Mouse (Mus musculus) liver, embryonic 11.5 days (tissue): ENCODE data around the gene Spg11. TPM values are rescaled to one million over a fixed set of nuclear protein-coding genes. Genes with fewer than 3 reads are reported as not detected.
A peak's percentile ranks its signal among the peaks of the same experiment; 100 is the strongest.

Source experiments
- ATAC-seq: fragments of 200-750 bp; cut with Nextera tagmentation; replicated peaks from 2 replicates; pipeline ENCODE4 v1.8.0; 2017; ENCODE audit warnings: moderate number of reproducible peaks, mild to moderate bottlenecking, moderate TSS enrichment, moderate library complexity; ENCODE audit not compliant: low FRiP score
- DNase-seq: peaks from one replicate; pipeline ENCODE4 v3.0.0-alpha.2; 2017; ENCODE audit warnings: low spot score
- H3K27ac ChIP-seq: fragments of 300-500 bp; sonication (generic); 2 replicates; pipeline ENCODE4 v1.5.1; 2014; ENCODE audit warnings: mild to moderate bottlenecking, low read depth, low read length, control low read depth
- H3K27me3 ChIP-seq: fragments of 300-500 bp; sonication (generic); replicated peaks from 2 replicates; pipeline ENCODE4 v1.6.1; 2014; ENCODE audit warnings: low read length, mixed read lengths; ENCODE audit not compliant: control insufficient read depth, insufficient read depth
- H3K36me3 ChIP-seq: fragments of 300-500 bp; sonication (generic); 2 replicates; pipeline ENCODE4 v1.6.1; 2014; ENCODE audit warnings: mild to moderate bottlenecking, low read length, moderate library complexity, mixed read lengths; ENCODE audit not compliant: control insufficient read depth, insufficient read depth
- H3K4me1 ChIP-seq: fragments of 300-500 bp; sonication (generic); replicated peaks from 2 replicates; pipeline ENCODE4 v1.6.1; 2014; ENCODE audit warnings: low read length, mixed read lengths; ENCODE audit not compliant: control insufficient read depth, insufficient read depth
- H3K4me2 ChIP-seq: fragments of 300-500 bp; sonication (generic); 2 replicates; pipeline ENCODE4 v1.6.1; 2014; ENCODE audit warnings: mild to moderate bottlenecking, control low read depth, moderate library complexity
- H3K4me3 ChIP-seq: fragments of 300-500 bp; sonication (generic); 2 replicates; pipeline ENCODE4 v1.5.1; 2014; ENCODE audit warnings: low read depth, low read length, control low read depth
- H3K9ac ChIP-seq: fragments of 300-500 bp; sonication (generic); 2 replicates; pipeline ENCODE4 v1.6.1; 2014; ENCODE audit warnings: low read depth, low read length, control low read depth
- H3K9me3 ChIP-seq: fragments of 300-500 bp; sonication (generic); 2 replicates; pipeline ENCODE4 v1.6.1; 2016; ENCODE audit warnings: low read length, inconsistent platforms, mixed read lengths; ENCODE audit not compliant: control insufficient read depth
- WGBS: fragments of 180-500 bp; shearing (Covaris S2); extraction: QIAGEN DNeasy Blood & Tissue Kit; methylation state at CpG from one replicate; pipeline ENCODE4 v1.1.7; 2014; 5-methylcytosine and 5-hydroxymethylcytosine counted together
- polyA plus RNA-seq: library from polyadenylated mRNA; unstranded; fragments of >200 nt; fragmentation: Nextera tagmentation; extraction: Ambion mirVana; gene quantifications from 2 replicates; pipeline ENCODE4 v1.2.1, GENCODE M21; 2014

Gene Spg11
- polyA plus RNA-seq: 9.3 and 9.8 TPM in 2 replicates

- DNase-seq (peak; percentile 95), ATAC-seq (peak; percentile 98)
- Histone ChIP-seq H3K27me3 (no peaks in the 10 kb centered on the region), H3K27ac (peak within 1 kb of the TSS; percentile 78), H3K4me1 (peaks cover 5% of the 10 kb centered on the region), H3K9ac (peak within 1 kb of the TSS; percentile 97), H3K4me3 (peak within 1 kb of the TSS; percentile 95), H3K4me2 (peak within 1 kb of the TSS; percentile 76), H3K9me3 (no peaks in the 10 kb centered on the region), H3K36me3 (peaks cover 3% of the 10 kb centered on the region; the same call in 1 of the 2 replicates)
- under 1% methylated on average over 47 of the region's 47 CpGs for WGBS
These were observed at the start of gene Spg11 for GRCm38 (mm10) chr2:122117961-122118958. Spg11 (minus strand) TSS chr2:122118386.

- Histone ChIP-seq H3K27me3 (no peaks in the 10 kb centered on the region), H3K4me1 (no peaks in the 10 kb centered on the region), H3K36me3 (no peaks in the 10 kb centered on the region), H3K4me2 (no peak overlapping the region), H3K9me3 (no peaks in the 10 kb centered on the region), H3K27ac (no peak overlapping the region), H3K4me3 (no peak overlapping the region), H3K9ac (no peak overlapping the region)
- WGBS: 79% methylated on average over 11 of the region's 11 CpGs
- DNase-seq (no peak), ATAC-seq (no peak)
These were observed 46.1 kb upstream of the Spg11 start for GRCm38 (mm10) chr2:122164293-122164692.

GRCm38 (mm10) chr2:122163430-122164195 is 45.4 kb upstream of the Spg11 start:
- Histone ChIP-seq H3K36me3 (no peaks in the 10 kb centered on the region), H3K4me1 (no peaks in the 10 kb centered on the region), H3K27me3 (no peaks in the 10 kb centered on the region), H3K9ac (no peak overlapping the region), H3K27ac (no peak overlapping the region), H3K4me3 (no peak overlapping the region), H3K4me2 (no peak overlapping the region), H3K9me3 (no peaks in the 10 kb centered on the region)
- no peak for DNase-seq
- ATAC-seq: no peak
- 72% methylated on average over 13 of the region's 13 CpGs for WGBS

- Histone ChIP-seq H3K27me3 (no peaks in the 10 kb centered on the region), H3K27ac (no peak overlapping the region), H3K9ac (no peak overlapping the region), H3K9me3 (no peaks in the 10 kb centered on the region), H3K4me2 (no peak overlapping the region), H3K4me1 (no peaks in the 10 kb centered on the region), H3K4me3 (no peak overlapping the region), H3K36me3 (no peaks in the 10 kb centered on the region)
- DNase-seq: no peak
- 59% methylated on average over 2 of the region's 2 CpGs for WGBS
- ATAC-seq: no peak
These were observed 44.3 kb upstream of the Spg11 start for GRCm38 (mm10) chr2:122162529-122162928.

GRCm38 (mm10) chr2:122161542-122161941 is 43.4 kb upstream of the Spg11 start:
- DNase-seq (no peak), ATAC-seq (no peak)
- H3K4me1 ChIP-seq: no peaks in the 10 kb centered on the region
- H3K27ac ChIP-seq: no peak overlapping the region
- no peak overlapping the region for H3K4me2 ChIP-seq
- no peak overlapping the region for H3K9ac ChIP-seq
- no peak overlapping the region for H3K4me3 ChIP-seq
- 48% methylated on average over 4 of the region's 4 CpGs for WGBS
- no peaks in the 10 kb centered on the region for H3K27me3 ChIP-seq
- no peaks in the 10 kb centered on the region for H3K36me3 ChIP-seq
- no peaks in the 10 kb centered on the region for H3K9me3 ChIP-seq

- H3K4me1 ChIP-seq: no peaks in the 10 kb centered on the region
- no peak within 1 kb of the TSS for H3K4me3 ChIP-seq
- DNase-seq (peak; percentile 66), ATAC-seq (peak; percentile 66)
- no peak within 1 kb of the TSS for H3K27ac ChIP-seq
- no peaks in the 10 kb centered on the region for H3K36me3 ChIP-seq
- H3K9ac ChIP-seq: no peak within 1 kb of the TSS
- 42% methylated on average over 2 of the region's 2 CpGs for WGBS
- H3K27me3 ChIP-seq: no peaks in the 10 kb centered on the region
- H3K4me2 ChIP-seq: no peak within 1 kb of the TSS
- no peaks in the 10 kb centered on the region for H3K9me3 ChIP-seq
These were observed 42.5 kb upstream of the Spg11 start, which contains the start of gene Trim69 for GRCm38 (mm10) chr2:122160680-122161079. Trim69 (plus strand) TSS chr2:122160700.

GRCm38 (mm10) chr2:122159667-122160066 is 41.5 kb upstream of the Spg11 start:
- H3K4me2 ChIP-seq: no peak overlapping the region

GRCm38 (mm10) chr2:122158362-122158802 is 40.2 kb upstream of the Spg11 start:
- DNase-seq (no peak), ATAC-seq (no peak)
- Histone ChIP-seq H3K36me3 (no peaks in the 10 kb centered on the region), H3K4me3 (no peak overlapping the region), H3K27me3 (no peaks in the 10 kb centered on the region), H3K4me1 (no peaks in the 10 kb centered on the region), H3K4me2 (no peak overlapping the region), H3K27ac (no peak overlapping the region), H3K9me3 (no peaks in the 10 kb centered on the region), H3K9ac (no peak overlapping the region)
- WGBS: 60% methylated on average over 6 of the region's 6 CpGs

More at GRCm38 (mm10) chr2:122159667-122160066, 41.5 kb upstream of the Spg11 start:
- Histone ChIP-seq H3K4me1 (no peaks in the 10 kb centered on the region), H3K27me3 (no peaks in the 10 kb centered on the region), H3K9ac (no peak overlapping the region), H3K9me3 (no peaks in the 10 kb centered on the region), H3K27ac (no peak overlapping the region), H3K4me3 (no peak overlapping the region), H3K36me3 (no peaks in the 10 kb centered on the region)
- DNase-seq (no peak), ATAC-seq (no peak)
- WGBS: 78% methylated on average over 6 of the region's 6 CpGs
